Mouse (Mus musculus): ENCODE measurements around the gene Cdkal1. TPM values are rescaled to one million over a fixed set of nuclear protein-coding genes. Genes with fewer than 3 reads are reported as not detected.

The Cdkal1 gene
- polyA plus RNA-seq, 1 experiment from 2014 or later, result 25.9 TPM

- no peak overlapping the region for H3K9ac ChIP-seq (ENCODE audit: low read depth, low read length)
- DNase-seq (ENCODE audit: low spot score) (peak; percentile 60), ATAC-seq (ENCODE audit: low read depth) (peak; percentile 78)
- H3K27me3 ChIP-seq (replicated peaks; ENCODE audit: control insufficient read depth, insufficient read depth, low read length), result no peaks in the 10 kb centered on the region
- WGBS, result 62% methylated on average over 9 of the region's 9 CpGs
- H3K4me3 ChIP-seq (ENCODE audit: low read depth, low read length), result no peak overlapping the region
- peaks cover 23% of the 10 kb centered on the region for H3K4me1 ChIP-seq (ENCODE audit: control insufficient read depth, insufficient read depth, low read length)
- no peak overlapping the region for H3K4me2 ChIP-seq (ENCODE audit: low read depth, low read length)
- H3K9me3 ChIP-seq (ENCODE audit: control insufficient read depth, low read length), result no peaks in the 10 kb centered on the region
- H3K27ac ChIP-seq (replicated peaks; ENCODE audit: low read depth, low read length), result no peak overlapping the region
- no peaks in the 10 kb centered on the region for H3K36me3 ChIP-seq (ENCODE audit: control insufficient read depth, insufficient read depth, low read length)
These were observed 504.3 kb downstream of the Cdkal1 start for GRCm38 (mm10) chr13:29351023-29351684.

GRCm38 (mm10) chr13:29350004-29350403 lies 505.5 kb downstream of the Cdkal1 start:
- peaks cover 15% of the 10 kb centered on the region for H3K4me1 ChIP-seq (ENCODE audit: control insufficient read depth, insufficient read depth, low read length)
- H3K36me3 ChIP-seq (ENCODE audit: control insufficient read depth, insufficient read depth, low read length), result no peaks in the 10 kb centered on the region
- ATAC-seq (ENCODE audit: low read depth) (no peak), DNase-seq (ENCODE audit: low spot score) (peak; percentile 23)
- 50% methylated on average over 4 of the region's 4 CpGs for WGBS
- H3K27ac ChIP-seq (replicated peaks; ENCODE audit: low read depth, low read length), result no peak overlapping the region
- H3K9ac ChIP-seq (ENCODE audit: low read depth, low read length), result no peak overlapping the region
- no peak overlapping the region for H3K4me3 ChIP-seq (ENCODE audit: low read depth, low read length)
- no peaks in the 10 kb centered on the region for H3K9me3 ChIP-seq (ENCODE audit: control insufficient read depth, low read length)
- H3K4me2 ChIP-seq (ENCODE audit: low read depth, low read length), result no peak overlapping the region
- no peaks in the 10 kb centered on the region for H3K27me3 ChIP-seq (replicated peaks; ENCODE audit: control insufficient read depth, insufficient read depth, low read length)

GRCm38 (mm10) chr13:29349386-29349961 lies 506.0 kb downstream of the Cdkal1 start:
- Histone ChIP-seq H3K9me3 (ENCODE audit: control insufficient read depth, low read length) (no peaks in the 10 kb centered on the region), H3K27me3 (replicated peaks; ENCODE audit: control insufficient read depth, insufficient read depth, low read length) (no peaks in the 10 kb centered on the region), H3K4me3 (ENCODE audit: low read depth, low read length) (no peak overlapping the region), H3K27ac (replicated peaks; ENCODE audit: low read depth, low read length) (no peak overlapping the region), H3K36me3 (ENCODE audit: control insufficient read depth, insufficient read depth, low read length) (no peaks in the 10 kb centered on the region), H3K4me1 (ENCODE audit: control insufficient read depth, insufficient read depth, low read length) (peaks cover 15% of the 10 kb centered on the region), H3K9ac (ENCODE audit: low read depth, low read length) (no peak overlapping the region), H3K4me2 (ENCODE audit: low read depth, low read length) (no peak overlapping the region)
- WGBS, result 81% methylated on average over 7 of the region's 7 CpGs
- no peak for DNase-seq (ENCODE audit: low spot score)
- ATAC-seq (ENCODE audit: low read depth), result peak; percentile 15; the same call in 1 of the 2 replicates

GRCm38 (mm10) chr13:29348331-29348730 lies 507.1 kb downstream of the Cdkal1 start:
- Histone ChIP-seq H3K27ac (replicated peaks; ENCODE audit: low read depth, low read length) (no peak overlapping the region), H3K9me3 (ENCODE audit: control insufficient read depth, low read length) (no peaks in the 10 kb centered on the region), H3K27me3 (replicated peaks; ENCODE audit: control insufficient read depth, insufficient read depth, low read length) (no peaks in the 10 kb centered on the region), H3K4me3 (ENCODE audit: low read depth, low read length) (no peak overlapping the region), H3K9ac (ENCODE audit: low read depth, low read length) (no peak overlapping the region), H3K36me3 (ENCODE audit: control insufficient read depth, insufficient read depth, low read length) (no peaks in the 10 kb centered on the region), H3K4me1 (ENCODE audit: control insufficient read depth, insufficient read depth, low read length) (peaks cover 15% of the 10 kb centered on the region), H3K4me2 (ENCODE audit: low read depth, low read length) (no peak overlapping the region)
- WGBS, result 91% methylated on average over 3 of the region's 3 CpGs
- no peak for ATAC-seq (ENCODE audit: low read depth)
- no peak for DNase-seq (ENCODE audit: low spot score)

- Histone ChIP-seq H3K4me2 (ENCODE audit: low read depth, low read length) (no peak overlapping the region), H3K9me3 (ENCODE audit: control insufficient read depth, low read length) (no peaks in the 10 kb centered on the region), H3K4me1 (ENCODE audit: control insufficient read depth, insufficient read depth, low read length) (no peaks in the 10 kb centered on the region), H3K9ac (ENCODE audit: low read depth, low read length) (no peak overlapping the region), H3K27me3 (replicated peaks; ENCODE audit: control insufficient read depth, insufficient read depth, low read length) (no peaks in the 10 kb centered on the region), H3K36me3 (ENCODE audit: control insufficient read depth, insufficient read depth, low read length) (no peaks in the 10 kb centered on the region), H3K27ac (replicated peaks; ENCODE audit: low read depth, low read length) (no peak overlapping the region), H3K4me3 (ENCODE audit: low read depth, low read length) (no peak overlapping the region)
- ATAC-seq (ENCODE audit: low read depth) (no peak), DNase-seq (ENCODE audit: low spot score) (no peak)
- 88% methylated on average over 6 of the region's 6 CpGs for WGBS
These were observed 522.6 kb downstream of the Cdkal1 start for GRCm38 (mm10) chr13:29332640-29333412.

- no peak overlapping the region for H3K4me2 ChIP-seq (ENCODE audit: low read depth, low read length)
- no peak overlapping the region for H3K27ac ChIP-seq (replicated peaks; ENCODE audit: low read depth, low read length)
- peak; percentile 22 for DNase-seq (ENCODE audit: low spot score)
- no peak overlapping the region for H3K4me3 ChIP-seq (ENCODE audit: low read depth, low read length)
- H3K9ac ChIP-seq (ENCODE audit: low read depth, low read length), result no peak overlapping the region
- no peaks in the 10 kb centered on the region for H3K36me3 ChIP-seq (ENCODE audit: control insufficient read depth, insufficient read depth, low read length)
- H3K9me3 ChIP-seq (ENCODE audit: control insufficient read depth, low read length), result no peaks in the 10 kb centered on the region
- no peaks in the 10 kb centered on the region for H3K27me3 ChIP-seq (replicated peaks; ENCODE audit: control insufficient read depth, insufficient read depth, low read length)
- no peaks in the 10 kb centered on the region for H3K4me1 ChIP-seq (ENCODE audit: control insufficient read depth, insufficient read depth, low read length)
- no peak for ATAC-seq (ENCODE audit: low read depth)
- WGBS, result 76% methylated on average over 4 of the region's 4 CpGs
These were observed 529.5 kb downstream of the Cdkal1 start for GRCm38 (mm10) chr13:29325946-29326345.

- H3K27me3 ChIP-seq (replicated peaks; ENCODE audit: control insufficient read depth, insufficient read depth, low read length), result no peaks in the 10 kb centered on the region
- no peak for ATAC-seq (ENCODE audit: low read depth)
- 0 out of 2 replicates have a peak, but pooled peaks cover 6% of the 10 kb centered on the region for H3K4me1 ChIP-seq (ENCODE audit: control insufficient read depth, insufficient read depth, low read length)
- WGBS, result 23% methylated on average over 2 of the region's 2 CpGs
- peak; percentile 54 for DNase-seq (ENCODE audit: low spot score)
- H3K4me3 ChIP-seq (ENCODE audit: low read depth, low read length), result no peak overlapping the region
- H3K36me3 ChIP-seq (ENCODE audit: control insufficient read depth, insufficient read depth, low read length), result no peaks in the 10 kb centered on the region
- H3K4me2 ChIP-seq (ENCODE audit: low read depth, low read length), result no peak overlapping the region
- H3K9ac ChIP-seq (ENCODE audit: low read depth, low read length), result no peak overlapping the region
- H3K27ac ChIP-seq (replicated peaks; ENCODE audit: low read depth, low read length), result no peak overlapping the region
- no peaks in the 10 kb centered on the region for H3K9me3 ChIP-seq (ENCODE audit: control insufficient read depth, low read length)
These were observed 535.1 kb downstream of the Cdkal1 start for GRCm38 (mm10) chr13:29320421-29320820.

GRCm38 (mm10) chr13:29317703-29318102 lies 537.8 kb downstream of the Cdkal1 start:
- H3K27me3 ChIP-seq (replicated peaks; ENCODE audit: control insufficient read depth, insufficient read depth, low read length), result no peaks in the 10 kb centered on the region
- no peak overlapping the region for H3K27ac ChIP-seq (replicated peaks; ENCODE audit: low read depth, low read length)
- 86% methylated on average over 1 of the region's 1 CpGs for WGBS
- no peaks in the 10 kb centered on the region for H3K9me3 ChIP-seq (ENCODE audit: control insufficient read depth, low read length)
- no peaks in the 10 kb centered on the region for H3K36me3 ChIP-seq (ENCODE audit: control insufficient read depth, insufficient read depth, low read length)
- ATAC-seq (ENCODE audit: low read depth), result no peak
- H3K4me3 ChIP-seq (ENCODE audit: low read depth, low read length), result no peak overlapping the region
- H3K4me1 ChIP-seq (ENCODE audit: control insufficient read depth, insufficient read depth, low read length), result 0 out of 2 replicates have a peak, but pooled peaks cover 6% of the 10 kb centered on the region
- no peak overlapping the region for H3K4me2 ChIP-seq (ENCODE audit: low read depth, low read length)
- DNase-seq (ENCODE audit: low spot score), result no peak
- H3K9ac ChIP-seq (ENCODE audit: low read depth, low read length), result no peak overlapping the region
